Mouse (Mus musculus): ENCODE results near the gene Clint1. TPM values are rescaled to one million over a fixed set of nuclear protein-coding genes. Genes with fewer than 3 reads are reported as not detected.
"Not testable (repeated sequence)": the region's sequence is repeated elsewhere in the genome, so short reads cannot be mapped to it uniquely, and the experiment has no call there.

Clint1 gene
- total RNA-seq, 2 experiments from 2014 or later, result 118 to 131 TPM

- ATAC-seq (replicated peaks; ENCODE audit: poor library complexity, severe bottlenecking), result no peak
Observed at GRCm38 (mm10) chr11:45846008-45846407, 5.8 kb upstream of the Clint1 start.

- peak; percentile 68 for ATAC-seq (replicated peaks; ENCODE audit: poor library complexity, severe bottlenecking)
Observed at GRCm38 (mm10) chr11:45847548-45847947, 4.3 kb upstream of the Clint1 start.

- no peak for ATAC-seq (replicated peaks; ENCODE audit: poor library complexity, severe bottlenecking)
Observed at GRCm38 (mm10) chr11:45848253-45848652, 3.6 kb upstream of the Clint1 start.

GRCm38 (mm10) chr11:45849203-45849602 lies 2.6 kb upstream of the Clint1 start:
- ATAC-seq (replicated peaks; ENCODE audit: poor library complexity, severe bottlenecking), result no peak

GRCm38 (mm10) chr11:45849859-45850258 lies 2.0 kb upstream of the Clint1 start:
- ATAC-seq (replicated peaks; ENCODE audit: poor library complexity, severe bottlenecking), result no peak

GRCm38 (mm10) chr11:45850317-45850716 lies 1.5 kb upstream of the Clint1 start:
- no peak for ATAC-seq (replicated peaks; ENCODE audit: poor library complexity, severe bottlenecking)

- ATAC-seq (replicated peaks; ENCODE audit: poor library complexity, severe bottlenecking), result peak; percentile 40
Observed at GRCm38 (mm10) chr11:45852124-45852994, 508 bp downstream of the Clint1 start.

GRCm38 (mm10) chr11:45852995-45853317 lies 1.1 kb downstream of the Clint1 start:
- peak; percentile 41 for ATAC-seq (replicated peaks; ENCODE audit: poor library complexity, severe bottlenecking)

- ATAC-seq (replicated peaks; ENCODE audit: poor library complexity, severe bottlenecking), result no peak
Observed at GRCm38 (mm10) chr11:45853916-45854315, 2.1 kb downstream of the Clint1 start.

GRCm38 (mm10) chr11:45854381-45854780 lies 2.5 kb downstream of the Clint1 start:
- ATAC-seq (replicated peaks; ENCODE audit: poor library complexity, severe bottlenecking), result no peak

GRCm38 (mm10) chr11:45855407-45856148 lies 3.7 kb downstream of the Clint1 start:
- ATAC-seq (replicated peaks; ENCODE audit: poor library complexity, severe bottlenecking), result peak; percentile 59

- no peak for ATAC-seq (replicated peaks; ENCODE audit: poor library complexity, severe bottlenecking)
Observed at GRCm38 (mm10) chr11:45856149-45856516, 4.3 kb downstream of the Clint1 start.

GRCm38 (mm10) chr11:45861334-45861733 lies 9.5 kb downstream of the Clint1 start:
- ATAC-seq (replicated peaks; ENCODE audit: poor library complexity, severe bottlenecking), result no peak

- ATAC-seq (replicated peaks; ENCODE audit: poor library complexity, severe bottlenecking), result no peak
Observed at GRCm38 (mm10) chr11:45864409-45864808, 12.6 kb downstream of the Clint1 start.

GRCm38 (mm10) chr11:45865861-45866260 lies 14.0 kb downstream of the Clint1 start:
- ATAC-seq (replicated peaks; ENCODE audit: poor library complexity, severe bottlenecking), result peak; percentile 73

GRCm38 (mm10) chr11:45866534-45866933 lies 14.7 kb downstream of the Clint1 start:
- ATAC-seq (replicated peaks; ENCODE audit: poor library complexity, severe bottlenecking), result no peak

- 0 out of 2 replicates have a peak, but pooled peaks have one; percentile 35 for ATAC-seq (replicated peaks; ENCODE audit: poor library complexity, severe bottlenecking)
Observed at GRCm38 (mm10) chr11:45873666-45874065, 21.8 kb downstream of the Clint1 start.

- no peak for ATAC-seq (replicated peaks; ENCODE audit: poor library complexity, severe bottlenecking)
Observed at GRCm38 (mm10) chr11:45874251-45874650, 22.4 kb downstream of the Clint1 start.

GRCm38 (mm10) chr11:45875351-45875935 lies 23.6 kb downstream of the Clint1 start:
- no peak for ATAC-seq (replicated peaks; ENCODE audit: poor library complexity, severe bottlenecking)

- no peak for ATAC-seq (replicated peaks; ENCODE audit: poor library complexity, severe bottlenecking)
Observed at GRCm38 (mm10) chr11:45876036-45876435, 24.2 kb downstream of the Clint1 start.

- not testable (repeated sequence) for ATAC-seq (replicated peaks; ENCODE audit: poor library complexity, severe bottlenecking)
Observed at GRCm38 (mm10) chr11:45879366-45879765, 27.5 kb downstream of the Clint1 start.
